Mouse (Mus musculus): ENCODE results near the gene Cnn2.

- TF ChIP-seq CTCF (IDR thresholded peaks at IDR 0.05; ENCODE audit: control insufficient read depth, insufficient read depth, insufficient replicate concordance, low read depth, low read length) = no peak
- TF ChIP-seq POLR2A (IDR thresholded peaks at IDR 0.05; ENCODE audit: control insufficient read depth, low read depth, low read length) = no peak
These were observed 35.4 kb downstream of the Cnn2 start for GRCm38 (mm10) chr10:80023758-80024157.

Data from testis, adult 2 months (tissue).